Mouse (Mus musculus): ENCODE results near the gene Olfr585. TPM values are rescaled to one million over a fixed set of nuclear protein-coding genes. Genes with fewer than 3 reads are reported as not detected.

Olfr585 gene
- polyA plus RNA-seq (2016; fragmentation: Nextera tagmentation; extraction: Ambion mirVana): not detected in 2 replicates

GRCm38 (mm10) chr7:103097420-103097819, at the start of gene Olfr585:
Gene Olfr585 (plus strand): TSS chr7:103097720.
- 93% methylated on average over 1 of the region's 1 CpGs for WGBS
- Histone ChIP-seq H3K4me1 (no peaks in the 10 kb centered on the region), H3K36me3 (replicated peaks) (no peaks in the 10 kb centered on the region), H3K4me3 (no peak within 1 kb of the TSS), H3K27ac (replicated peaks) (no peak within 1 kb of the TSS), H3K9me3 (no peaks in the 10 kb centered on the region), H3K27me3 (replicated peaks; ENCODE audit: low read depth, poor library complexity, severe bottlenecking) (no peaks in the 10 kb centered on the region)
- no peak for DNase-seq (ENCODE audit: low spot score)

- no peaks in the 10 kb centered on the region for H3K9me3 ChIP-seq
- H3K4me3 ChIP-seq: no peak within 1 kb of the TSS
- 91% methylated on average over 1 of the region's 1 CpGs for WGBS
- DNase-seq (ENCODE audit: low spot score): no peak
- H3K27me3 ChIP-seq (replicated peaks; ENCODE audit: low read depth, poor library complexity, severe bottlenecking): no peaks in the 10 kb centered on the region
- H3K36me3 ChIP-seq (replicated peaks): no peaks in the 10 kb centered on the region
- no peaks in the 10 kb centered on the region for H3K4me1 ChIP-seq
- H3K27ac ChIP-seq (replicated peaks): no peak within 1 kb of the TSS
Measured at GRCm38 (mm10) chr7:103051000-103051399, 46.5 kb upstream of the Olfr585 start, which contains the start of gene Olfr583. Gene Olfr583 (plus strand): TSS chr7:103051300.

- no peaks in the 10 kb centered on the region for H3K4me1 ChIP-seq
- no peaks in the 10 kb centered on the region for H3K36me3 ChIP-seq (replicated peaks)
- no peak for DNase-seq (ENCODE audit: low spot score)
- H3K27ac ChIP-seq (replicated peaks): no peak within 1 kb of the TSS
- no peak within 1 kb of the TSS for H3K4me3 ChIP-seq
- H3K9me3 ChIP-seq: peaks cover 15% of the 10 kb centered on the region
- 86% methylated on average over 1 of the region's 1 CpGs for WGBS
- no peaks in the 10 kb centered on the region for H3K27me3 ChIP-seq (replicated peaks; ENCODE audit: low read depth, poor library complexity, severe bottlenecking)
Measured at GRCm38 (mm10) chr7:103081585-103081984, 15.9 kb upstream of the Olfr585 start, which contains the start of gene Olfr584. Gene Olfr584 (plus strand): TSS chr7:103081885.

DNA sequence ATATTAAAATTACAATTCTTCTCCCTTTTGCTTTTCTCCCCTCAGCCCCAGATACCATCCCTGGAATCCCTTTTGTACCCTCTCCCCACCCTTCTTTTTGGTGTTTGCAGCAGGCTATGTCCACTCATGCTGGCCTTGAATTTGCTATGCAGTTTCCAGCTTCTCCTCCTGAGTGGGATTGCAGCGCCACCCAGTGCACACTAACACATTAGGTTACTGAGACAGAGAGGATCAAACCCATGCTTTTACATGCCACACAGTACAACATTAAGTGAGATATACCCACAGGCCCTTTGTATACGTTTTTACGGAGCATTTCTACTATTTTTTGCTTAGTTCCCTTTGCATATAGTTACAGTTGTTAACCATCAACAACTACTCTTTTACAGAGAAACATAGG, 21.9 kb downstream of the Olfr585 start:
- WGBS: 50% methylated on average over 3 of the region's 3 CpGs
- Histone ChIP-seq H3K4me1 (no peaks in the 10 kb centered on the region), H3K4me3 (no peak overlapping the region), H3K27me3 (replicated peaks; ENCODE audit: low read depth, poor library complexity, severe bottlenecking) (no peaks in the 10 kb centered on the region), H3K27ac (replicated peaks) (no peak overlapping the region), H3K36me3 (replicated peaks) (no peaks in the 10 kb centered on the region), H3K9me3 (no peaks in the 10 kb centered on the region)
- peak; percentile 11 for DNase-seq (ENCODE audit: low spot score)

DNA sequence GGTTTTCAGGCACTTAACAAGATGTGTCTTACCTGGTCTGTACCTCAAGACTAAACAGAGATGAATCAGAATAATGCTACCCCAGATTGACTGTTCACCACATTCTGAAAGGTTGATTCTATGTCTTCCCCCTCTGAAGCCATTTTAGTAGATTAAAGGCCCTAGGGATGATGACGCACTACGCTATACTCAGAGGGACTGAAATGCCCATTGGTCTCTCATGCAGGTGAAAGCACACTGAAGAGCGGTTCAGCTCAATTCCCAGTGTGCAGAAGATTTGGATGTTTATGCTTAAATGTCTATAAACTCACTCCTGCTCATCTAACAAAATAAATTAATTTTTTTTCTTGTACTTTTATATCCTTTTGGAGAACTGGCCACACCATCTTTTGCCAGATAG, 28.0 kb downstream of the Olfr585 start, which contains the start of gene Olfr586:
Gene Olfr586 (minus strand): TSS at position 101 of the 400 bp plus-strand sequence.
- H3K4me1 ChIP-seq: no peaks in the 10 kb centered on the region
- H3K27me3 ChIP-seq (replicated peaks; ENCODE audit: low read depth, poor library complexity, severe bottlenecking): no peaks in the 10 kb centered on the region
- no peak within 1 kb of the TSS for H3K27ac ChIP-seq (replicated peaks)
- WGBS: 91% methylated on average over 3 of the region's 3 CpGs
- no peak for DNase-seq (ENCODE audit: low spot score)
- no peaks in the 10 kb centered on the region for H3K9me3 ChIP-seq
- H3K4me3 ChIP-seq: no peak within 1 kb of the TSS
- H3K36me3 ChIP-seq (replicated peaks): no peaks in the 10 kb centered on the region

DNA sequence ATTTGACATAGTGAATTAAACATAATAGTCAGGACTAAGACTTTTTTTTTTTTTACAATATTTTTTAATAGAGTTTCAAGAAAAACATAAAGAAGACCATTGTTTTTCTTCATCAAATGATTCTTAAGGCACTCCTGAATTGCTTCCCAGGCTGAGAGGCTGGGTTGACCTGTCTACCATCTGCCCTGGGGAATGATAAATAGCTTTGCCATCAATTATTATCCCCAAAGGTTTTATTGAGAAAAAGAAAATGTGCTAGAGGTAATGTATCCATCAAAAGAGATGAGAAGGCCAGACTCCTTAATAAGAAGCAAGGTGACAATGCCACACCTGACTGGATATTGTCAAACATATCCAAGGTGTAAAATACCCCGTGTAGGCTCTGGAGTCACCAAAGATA, 43.1 kb downstream of the Olfr585 start, which contains the start of gene Olfr588-ps1:
Gene Olfr588-ps1 (plus strand): TSS at position 301 of the 400 bp plus-strand sequence.
- no peak within 1 kb of the TSS for H3K4me3 ChIP-seq
- 93% methylated on average over 1 of the region's 1 CpGs for WGBS
- H3K4me1 ChIP-seq: no peaks in the 10 kb centered on the region
- H3K27me3 ChIP-seq (replicated peaks; ENCODE audit: low read depth, poor library complexity, severe bottlenecking): no peaks in the 10 kb centered on the region
- no peak within 1 kb of the TSS for H3K27ac ChIP-seq (replicated peaks)
- H3K9me3 ChIP-seq: no peaks in the 10 kb centered on the region
- H3K36me3 ChIP-seq (replicated peaks): no peaks in the 10 kb centered on the region
- no peak for DNase-seq (ENCODE audit: low spot score)

Other genes starting within 250 kb of the Olfr585 start
- not detected in 2 replicates for gene Olfr566, start 239.0 kb upstream of the Olfr585 start, polyA plus RNA-seq (2016; fragmentation: Nextera tagmentation; extraction: Ambion mirVana)
- not detected in 2 replicates for gene Olfr568, start 220.6 kb upstream of the Olfr585 start, polyA plus RNA-seq (2016; fragmentation: Nextera tagmentation; extraction: Ambion mirVana)
- gene Olfr569, start 206.8 kb upstream of the Olfr585 start, polyA plus RNA-seq (2016; fragmentation: Nextera tagmentation; extraction: Ambion mirVana): not detected in 2 replicates
- gene Olfr570, start 203.1 kb upstream of the Olfr585 start, polyA plus RNA-seq (2016; fragmentation: Nextera tagmentation; extraction: Ambion mirVana): not detected in 2 replicates
- gene Olfr571, start 180.2 kb upstream of the Olfr585 start, polyA plus RNA-seq (2016; fragmentation: Nextera tagmentation; extraction: Ambion mirVana): 0.07 TPM in 1 of 2 replicates, not detected in the other
- gene Olfr572, start 173.3 kb upstream of the Olfr585 start, polyA plus RNA-seq (2016; fragmentation: Nextera tagmentation; extraction: Ambion mirVana): not detected in 2 replicates
- gene Olfr573-ps1, start 155.1 kb upstream of the Olfr585 start, polyA plus RNA-seq (2016; fragmentation: Nextera tagmentation; extraction: Ambion mirVana): not detected in 2 replicates
- gene Olfr574, start 149.3 kb upstream of the Olfr585 start, polyA plus RNA-seq (2016; fragmentation: Nextera tagmentation; extraction: Ambion mirVana): not detected in 2 replicates
- not detected in 2 replicates for gene Olfr575, start 138.9 kb upstream of the Olfr585 start, polyA plus RNA-seq (2016; fragmentation: Nextera tagmentation; extraction: Ambion mirVana)
- not detected in 2 replicates for gene Olfr576, start 135.1 kb upstream of the Olfr585 start, polyA plus RNA-seq (2016; fragmentation: Nextera tagmentation; extraction: Ambion mirVana)
- gene Olfr577, start 121.8 kb upstream of the Olfr585 start, polyA plus RNA-seq (2016; fragmentation: Nextera tagmentation; extraction: Ambion mirVana): not detected in 2 replicates
- not detected in 2 replicates for gene Olfr578, start 108.4 kb upstream of the Olfr585 start, polyA plus RNA-seq (2016; fragmentation: Nextera tagmentation; extraction: Ambion mirVana)
- not detected in 2 replicates for gene Olfr582, start 59.7 kb upstream of the Olfr585 start, polyA plus RNA-seq (2016; fragmentation: Nextera tagmentation; extraction: Ambion mirVana)
- not detected in 2 replicates for gene Olfr583, start 46.4 kb upstream of the Olfr585 start, polyA plus RNA-seq (2016; fragmentation: Nextera tagmentation; extraction: Ambion mirVana)
- gene Olfr584, start 15.8 kb upstream of the Olfr585 start, polyA plus RNA-seq (2016; fragmentation: Nextera tagmentation; extraction: Ambion mirVana): not detected in 2 replicates
- not detected in 2 replicates for gene Olfr586, start 27.9 kb downstream of the Olfr585 start, polyA plus RNA-seq (2016; fragmentation: Nextera tagmentation; extraction: Ambion mirVana)
- gene Olfr588-ps1, start 43.2 kb downstream of the Olfr585 start, polyA plus RNA-seq (2016; fragmentation: Nextera tagmentation; extraction: Ambion mirVana): not detected in 2 replicates
- gene Olfr589, start 58.6 kb downstream of the Olfr585 start, polyA plus RNA-seq (2016; fragmentation: Nextera tagmentation; extraction: Ambion mirVana): not detected in 2 replicates
- not detected in 2 replicates for gene Olfr591, start 80.6 kb downstream of the Olfr585 start, polyA plus RNA-seq (2016; fragmentation: Nextera tagmentation; extraction: Ambion mirVana)
- not detected in 2 replicates for gene Olfr592, start 87.1 kb downstream of the Olfr585 start, polyA plus RNA-seq (2016; fragmentation: Nextera tagmentation; extraction: Ambion mirVana)
- not detected in 2 replicates for gene Olfr593, start 114.1 kb downstream of the Olfr585 start, polyA plus RNA-seq (2016; fragmentation: Nextera tagmentation; extraction: Ambion mirVana)
- not detected in 2 replicates for gene Olfr594, start 119.3 kb downstream of the Olfr585 start, polyA plus RNA-seq (2016; fragmentation: Nextera tagmentation; extraction: Ambion mirVana)
- gene Usp17ld, start 154.8 kb downstream of the Olfr585 start, polyA plus RNA-seq (2016; fragmentation: Nextera tagmentation; extraction: Ambion mirVana): not detected in 2 replicates
- not detected in 2 replicates for gene Olfr596, start 207.9 kb downstream of the Olfr585 start, polyA plus RNA-seq (2016; fragmentation: Nextera tagmentation; extraction: Ambion mirVana)
- not detected in 2 replicates for gene Olfr597, start 218.6 kb downstream of the Olfr585 start, polyA plus RNA-seq (2016; fragmentation: Nextera tagmentation; extraction: Ambion mirVana)
- gene Olfr598, start 225.8 kb downstream of the Olfr585 start, polyA plus RNA-seq (2016; fragmentation: Nextera tagmentation; extraction: Ambion mirVana): not detected in 2 replicates
- gene Olfr599, start 238.2 kb downstream of the Olfr585 start, polyA plus RNA-seq (2016; fragmentation: Nextera tagmentation; extraction: Ambion mirVana): not detected in 2 replicates

Measured in embryonic facial prominence, embryonic 10.5 days (tissue).